Mouse (Mus musculus) forebrain, embryonic 10.5 days (tissue): ENCODE measurements around the gene Gm6525. TPM values are rescaled to one million over a fixed set of nuclear protein-coding genes. Genes with fewer than 3 reads are reported as not detected.

Experiments
- DNase-seq: peaks from one replicate; pipeline ENCODE4 v3.0.0-alpha.2; 2017; ENCODE audit warnings: low spot score; ENCODE audit errors: extremely low spot score
- H3K27ac ChIP-seq: fragments of 300-500 bp; sonication (generic); 2 replicates; pipeline ENCODE4 v1.5.1; 2016; ENCODE audit warnings: mild to moderate bottlenecking
- H3K27me3 ChIP-seq: fragments of 300-500 bp; sonication (generic); 2 replicates; pipeline ENCODE4 v1.6.1; 2016; ENCODE audit warnings: mild to moderate bottlenecking; ENCODE audit not compliant: poor library complexity, severe bottlenecking
- H3K36me3 ChIP-seq: fragments of 300-500 bp; sonication (generic); replicated peaks from 2 replicates; pipeline ENCODE4 v1.6.1; 2016; ENCODE audit warnings: mild to moderate bottlenecking, moderate library complexity
- H3K4me1 ChIP-seq: fragments of 300-500 bp; sonication (generic); 2 replicates; pipeline ENCODE4 v1.6.1; 2016
- H3K4me3 ChIP-seq: fragments of 300-500 bp; sonication (generic); 2 replicates; pipeline ENCODE4 v1.5.1; 2016; ENCODE audit warnings: mild to moderate bottlenecking, moderate library complexity
- H3K9me3 ChIP-seq: fragments of 300-500 bp; sonication (generic); 2 replicates; pipeline ENCODE4 v1.6.1; 2016; ENCODE audit warnings: mild to moderate bottlenecking, moderate library complexity
- WGBS: fragments of 180-500 bp; shearing (Covaris S2); methylation state at CpG from one replicate; pipeline ENCODE4 v1.1.7; 2016; 5-methylcytosine and 5-hydroxymethylcytosine counted together
- polyA plus RNA-seq: library from polyadenylated mRNA; unstranded; fragments of >200 nt; fragmentation: Nextera tagmentation; extraction: Ambion mirVana; gene quantifications from 2 replicates; pipeline ENCODE4 v1.2.1, GENCODE M21; 2016

Gm6525 gene
- polyA plus RNA-seq, 1 experiment from 2014 or later: 0.87 TPM

DNA sequence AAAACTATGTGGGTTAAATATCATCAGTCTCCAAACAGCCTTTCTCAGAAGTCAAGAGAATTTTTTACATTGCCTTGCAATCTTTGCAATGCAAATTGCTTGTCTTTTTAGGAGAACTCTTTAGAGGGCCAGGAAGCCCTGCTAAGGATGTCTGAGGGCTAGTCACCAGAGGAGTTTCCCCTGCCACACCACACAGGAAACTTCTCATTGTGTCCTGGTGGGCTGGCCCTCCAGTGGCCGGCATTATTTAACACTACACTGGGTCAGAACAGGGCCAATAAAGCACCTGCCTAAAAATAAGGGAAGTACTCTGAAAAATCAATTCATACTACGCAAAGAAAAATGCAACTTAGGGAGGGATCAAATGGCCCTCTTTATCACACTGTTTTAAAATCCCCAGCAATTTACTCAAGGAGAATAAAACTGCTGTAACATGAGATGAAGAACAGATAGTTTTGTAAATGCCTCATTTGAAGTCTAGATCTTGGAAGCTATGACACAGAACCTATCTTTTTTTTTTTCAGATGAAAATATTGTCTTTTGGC, 45.3 kb downstream of the Gm6525 start:
- no peak for DNase-seq
- Histone ChIP-seq H3K9me3 (no peaks in the 10 kb centered on the region), H3K27me3 (peaks cover 4% of the 10 kb centered on the region; the same call in 1 of the 2 replicates), H3K36me3 (no peaks in the 10 kb centered on the region), H3K27ac (peak overlapping the region; percentile 90), H3K4me3 (peak overlapping the region; percentile 70), H3K4me1 (peaks cover 67% of the 10 kb centered on the region)
- 13% methylated on average over 2 of the region's 2 CpGs for WGBS

DNA sequence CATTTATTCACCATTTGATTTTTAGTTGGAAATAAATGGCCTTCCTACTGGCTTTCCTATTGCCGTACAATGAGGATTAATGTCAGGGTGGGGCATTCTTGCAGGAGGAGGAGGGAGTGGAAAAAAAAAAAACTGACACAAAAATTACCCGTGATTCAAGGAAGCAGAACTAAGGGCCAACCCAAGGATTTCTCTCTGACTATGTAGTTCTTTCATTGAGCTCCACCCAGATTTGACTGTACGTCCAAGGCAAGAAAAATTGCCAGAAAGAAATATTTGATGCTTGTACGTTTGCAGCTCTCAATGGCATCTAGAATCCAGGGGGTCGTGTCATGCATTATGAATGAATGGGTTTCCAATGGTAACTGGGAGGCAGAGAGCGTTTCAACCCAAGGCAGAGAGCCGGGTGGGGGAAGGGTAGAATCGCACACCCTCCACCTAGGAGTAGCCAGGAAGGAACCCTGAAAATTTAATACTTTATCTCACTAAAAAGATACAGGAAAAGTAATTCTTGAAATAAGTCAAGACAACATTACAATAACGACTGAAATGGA, 45.9 kb downstream of the Gm6525 start:
- peaks cover 4% of the 10 kb centered on the region; the same call in 1 of the 2 replicates for H3K27me3 ChIP-seq
- H3K4me1 ChIP-seq: peaks cover 64% of the 10 kb centered on the region

DNA sequence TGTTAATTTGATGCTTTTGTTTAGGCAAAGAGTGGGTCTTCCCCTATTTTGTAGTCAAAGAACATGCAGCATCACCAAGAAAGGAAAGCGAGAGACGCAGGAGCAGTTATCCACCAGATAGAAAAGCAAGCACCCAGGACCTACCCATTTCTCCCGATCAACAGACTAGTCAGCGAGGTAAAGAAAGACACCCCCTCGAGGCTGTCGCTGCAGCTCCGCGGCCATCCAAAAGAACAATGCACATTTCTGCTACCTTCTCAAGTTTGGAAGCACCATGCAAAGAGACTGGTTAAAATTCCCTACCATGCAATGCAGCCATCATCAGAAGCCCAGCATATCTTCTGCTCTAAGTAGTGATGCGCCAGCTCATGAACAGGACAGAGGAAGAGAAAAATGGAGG, 46.4 kb downstream of the Gm6525 start:
- H3K27me3 ChIP-seq: peaks cover 4% of the 10 kb centered on the region; the same call in 1 of the 2 replicates
- WGBS: under 1% methylated on average over 9 of the region's 9 CpGs
- peak overlapping the region; percentile 70 for H3K4me3 ChIP-seq
- peaks cover 58% of the 10 kb centered on the region for H3K4me1 ChIP-seq
- peak overlapping the region; percentile 90 for H3K27ac ChIP-seq
- no peaks in the 10 kb centered on the region for H3K9me3 ChIP-seq
- H3K36me3 ChIP-seq: no peaks in the 10 kb centered on the region
- no peak for DNase-seq

More for the DNA sequence above, 45.9 kb downstream of the Gm6525 start:
- peak overlapping the region; percentile 70 for H3K4me3 ChIP-seq
- H3K27ac ChIP-seq: peak overlapping the region; percentile 90
- H3K36me3 ChIP-seq: no peaks in the 10 kb centered on the region
- peak; percentile 42 for DNase-seq
- WGBS: 3% methylated on average over 9 of the region's 9 CpGs
- no peaks in the 10 kb centered on the region for H3K9me3 ChIP-seq

DNA sequence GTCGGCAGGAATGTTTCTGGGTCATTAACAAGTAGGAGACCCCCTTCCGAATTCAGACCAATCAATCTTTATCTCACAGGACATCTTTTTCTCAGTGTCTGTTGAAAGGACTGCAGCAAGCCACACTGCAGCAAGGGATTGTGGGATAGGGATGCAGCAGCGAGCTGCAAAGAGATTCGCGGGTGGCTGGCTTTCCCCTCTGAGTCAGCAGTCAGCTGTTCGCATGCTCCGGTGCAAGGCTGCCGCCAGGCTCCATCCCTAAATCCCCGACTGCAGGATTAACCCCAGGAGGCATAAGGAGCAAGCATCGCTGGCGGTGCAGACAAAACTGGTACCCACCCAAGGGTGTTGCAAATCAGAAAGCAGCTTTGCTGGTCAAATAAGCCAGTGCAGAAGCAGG, 46.8 kb downstream of the Gm6525 start:
- Histone ChIP-seq H3K4me1 (peaks cover 54% of the 10 kb centered on the region), H3K4me3 (peak overlapping the region; percentile 70), H3K9me3 (no peaks in the 10 kb centered on the region), H3K36me3 (no peaks in the 10 kb centered on the region), H3K27me3 (peaks cover 4% of the 10 kb centered on the region; the same call in 1 of the 2 replicates), H3K27ac (peak overlapping the region; percentile 90)
- peak; percentile 72 for DNase-seq
- WGBS: under 1% methylated on average over 11 of the region's 11 CpGs

Other genes starting within 250 kb of the Gm6525 start
- gene Tmem131l, start 133.9 kb upstream of the Gm6525 start, polyA plus RNA-seq: 64.6 and 74.8 TPM in 2 replicates
- 14.7 and 15.3 TPM in 2 replicates for gene Mnd1, start 18.3 kb upstream of the Gm6525 start, polyA plus RNA-seq
- gene Trim2, start 132.8 kb downstream of the Gm6525 start, polyA plus RNA-seq: 32.1 and 36.4 TPM in 2 replicates